Mouse (Mus musculus) mouse embryonic stem cell (cell line): Measurements from ENCODE around the gene Pik3r1.

ENCODE experiments used
- in situ Hi-C, 2 experiments: fragments of 300-500 bp; cut with MboI; formaldehyde crosslinking; loops; 1 replicate in 1 of 2; 3 replicates in 1 of 2; pipeline ENCODE4 v1.14.3; 2019 to 2020; ENCODE audit warnings: low sequenced_read_pairs in 2 of 2, low pct_unique_long_range_greater_than_20kb in 1 of 2, mixed read lengths in 1 of 2; ENCODE audit not compliant: unreplicated experiment in 1 of 2

Pik3r1 gene

GRCm38 (mm10) chr13:101721901-101722595, 46.0 kb downstream of the Pik3r1 start:
- in situ Hi-C loops, result loop anchor here in 1 of 2 experiments (25.0 kb wide), 1 partner anchor 915 kb away; no protein-coding TSS in a partner anchor

- in situ Hi-C loops, result loop anchor here in 1 of 2 experiments (25.0 kb wide), 1 partner anchor 916 kb away; no protein-coding TSS in a partner anchor
These were observed 46.9 kb downstream of the Pik3r1 start for GRCm38 (mm10) chr13:101721154-101721553.

DNA sequence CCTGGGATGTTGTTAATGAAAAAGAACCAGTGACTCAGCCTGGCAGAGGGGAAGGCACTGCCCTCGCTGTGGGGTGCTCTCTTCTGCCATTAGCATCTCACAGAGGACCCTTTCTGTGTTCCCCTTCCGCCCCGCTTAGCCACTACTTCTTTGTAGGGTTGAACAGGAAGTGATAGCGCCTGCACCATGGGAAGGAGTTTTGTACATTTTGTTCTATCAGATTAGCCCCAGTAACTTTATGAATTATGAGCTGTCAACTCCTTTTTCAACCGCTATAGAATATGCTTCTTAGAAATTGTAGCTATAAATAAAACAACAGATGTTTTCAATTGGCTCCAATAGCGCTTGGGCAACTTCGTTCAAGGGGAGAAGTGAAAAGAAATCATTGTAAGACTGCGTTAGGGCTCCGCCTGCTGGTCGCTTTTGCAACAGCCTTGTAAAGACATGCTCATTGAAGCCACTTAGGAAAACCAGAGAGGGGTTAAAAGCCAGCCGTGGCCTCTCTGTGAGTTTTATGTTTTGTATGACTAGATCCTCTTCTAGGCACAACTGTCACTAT, 48.6 kb downstream of the Pik3r1 start:
- in situ Hi-C loops, result loop anchor here in 1 of 2 experiments (25.0 kb wide), 1 partner anchor 918 kb away; no protein-coding TSS in a partner anchor

- in situ Hi-C loops, result loop anchor here in 1 of 2 experiments (25.0 kb wide), 1 partner anchor 919 kb away; no protein-coding TSS in a partner anchor
These were observed 49.3 kb downstream of the Pik3r1 start for GRCm38 (mm10) chr13:101718744-101719143.

GRCm38 (mm10) chr13:101717836-101718235, 50.2 kb downstream of the Pik3r1 start:
- in situ Hi-C loops, result loop anchor here in 1 of 2 experiments (25.0 kb wide), 1 partner anchor 919 kb away; no protein-coding TSS in a partner anchor

DNA sequence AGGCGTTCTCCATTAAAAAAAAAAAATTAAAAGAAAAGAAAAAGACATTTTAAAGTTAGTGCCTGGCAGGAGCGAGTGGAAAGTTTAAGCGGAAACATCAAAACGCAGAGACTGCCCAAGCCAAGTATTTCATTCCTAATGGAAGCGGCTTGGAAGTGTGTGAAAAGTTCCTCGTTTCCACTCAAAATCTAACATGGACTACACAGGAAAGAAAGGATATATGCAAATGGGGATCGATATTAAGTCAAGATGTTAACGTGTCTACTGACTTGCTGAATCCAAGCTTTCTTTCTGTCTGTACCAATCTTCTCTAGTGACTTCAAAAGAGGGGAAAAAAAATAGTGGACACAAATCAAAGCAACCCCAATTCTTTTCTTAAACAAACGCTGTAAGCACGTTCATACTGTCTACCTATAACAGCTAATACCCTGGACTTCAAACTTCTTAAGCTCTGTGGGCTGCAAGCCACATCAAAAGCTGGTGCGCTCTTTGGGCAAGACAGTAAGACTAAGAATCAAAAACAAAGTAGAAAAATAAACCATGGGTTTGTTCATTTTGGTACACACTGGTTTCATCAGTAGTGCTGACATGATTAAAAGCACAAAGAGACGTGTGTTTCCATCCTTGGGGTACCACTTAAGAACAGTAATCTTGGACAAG, 54.5 kb downstream of the Pik3r1 start:
- in situ Hi-C loops, result loop anchor here in 1 of 2 experiments (25.0 kb wide), 1 partner anchor 924 kb away; no protein-coding TSS in a partner anchor

GRCm38 (mm10) chr13:101712720-101713428, 55.1 kb downstream of the Pik3r1 start:
- in situ Hi-C loops, result loop anchor here in 1 of 2 experiments (25.0 kb wide), 1 partner anchor 924 kb away; no protein-coding TSS in a partner anchor

GRCm38 (mm10) chr13:101712099-101712498, 55.9 kb downstream of the Pik3r1 start:
- in situ Hi-C loops, result loop anchor here in 1 of 2 experiments (25.0 kb wide), 1 partner anchor 925 kb away; no protein-coding TSS in a partner anchor

DNA sequence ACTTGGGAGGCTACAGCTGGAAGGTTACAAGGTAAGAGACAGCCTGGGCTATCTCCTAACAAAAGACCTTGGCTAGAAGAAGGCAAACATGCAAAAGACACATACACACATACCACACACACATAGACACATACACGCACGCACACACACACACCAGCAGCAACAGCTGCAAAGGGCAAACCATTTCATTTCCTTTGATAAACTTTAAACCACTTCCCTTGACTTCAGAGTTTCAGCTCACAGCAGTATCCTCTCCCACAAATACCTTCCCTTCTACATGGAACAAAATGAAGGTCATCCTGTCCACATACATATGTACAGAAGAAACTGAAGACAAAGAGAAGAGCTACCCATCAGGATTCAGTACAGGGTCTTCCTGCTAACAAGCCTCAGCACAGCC, 56.7 kb downstream of the Pik3r1 start:
- in situ Hi-C loops, result loop anchor here in 1 of 2 experiments (25.0 kb wide), 1 partner anchor 926 kb away; no protein-coding TSS in a partner anchor

DNA sequence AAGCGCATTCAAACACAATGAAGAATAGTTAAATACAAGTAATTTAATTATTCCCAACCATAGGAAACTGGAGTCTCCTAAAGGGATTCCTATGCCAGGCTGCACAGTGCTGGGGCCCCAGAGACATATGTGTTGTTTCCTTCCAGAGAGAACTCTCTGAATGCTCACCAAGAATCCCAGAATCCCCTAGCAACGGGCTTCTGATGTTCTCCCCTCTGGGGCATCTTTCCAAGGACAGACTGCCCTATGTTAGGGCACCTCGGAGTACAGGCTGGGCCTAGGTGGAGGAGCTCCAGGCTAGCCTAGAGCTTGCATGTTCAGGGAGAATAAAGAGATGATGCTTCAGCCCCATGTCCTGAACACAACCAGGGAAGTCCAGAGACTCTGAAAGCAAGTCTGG, 58.2 kb downstream of the Pik3r1 start:
- in situ Hi-C loops, result loop anchor here in 1 of 2 experiments (25.0 kb wide), 1 partner anchor 928 kb away; no protein-coding TSS in a partner anchor

- in situ Hi-C loops, result loop anchor here in 1 of 2 experiments (25.0 kb wide), 1 partner anchor 930 kb away; no protein-coding TSS in a partner anchor
These were observed 60.8 kb downstream of the Pik3r1 start for GRCm38 (mm10) chr13:101707226-101707625.

DNA sequence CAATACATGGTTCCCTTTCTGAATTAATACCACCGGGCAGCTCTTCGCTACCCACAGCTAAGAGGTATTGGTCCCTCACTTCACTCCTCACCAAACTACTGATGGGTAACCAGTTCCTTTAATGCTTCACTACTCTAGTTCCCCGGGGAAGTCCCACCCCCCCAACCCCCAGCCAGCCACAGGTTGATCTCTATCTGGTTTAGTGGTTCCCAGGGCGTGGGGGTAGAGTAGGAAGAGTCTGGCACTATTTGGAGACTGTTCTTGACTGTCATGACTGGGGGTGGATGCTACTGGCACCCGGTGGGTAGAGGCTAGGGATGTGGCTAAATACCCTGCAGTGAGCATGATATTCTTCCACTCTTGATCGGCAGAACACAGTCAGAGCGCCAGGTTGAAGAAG, 61.6 kb downstream of the Pik3r1 start:
- in situ Hi-C loops, result loop anchor here in 1 of 2 experiments (25.0 kb wide), 1 partner anchor 931 kb away; no protein-coding TSS in a partner anchor

DNA sequence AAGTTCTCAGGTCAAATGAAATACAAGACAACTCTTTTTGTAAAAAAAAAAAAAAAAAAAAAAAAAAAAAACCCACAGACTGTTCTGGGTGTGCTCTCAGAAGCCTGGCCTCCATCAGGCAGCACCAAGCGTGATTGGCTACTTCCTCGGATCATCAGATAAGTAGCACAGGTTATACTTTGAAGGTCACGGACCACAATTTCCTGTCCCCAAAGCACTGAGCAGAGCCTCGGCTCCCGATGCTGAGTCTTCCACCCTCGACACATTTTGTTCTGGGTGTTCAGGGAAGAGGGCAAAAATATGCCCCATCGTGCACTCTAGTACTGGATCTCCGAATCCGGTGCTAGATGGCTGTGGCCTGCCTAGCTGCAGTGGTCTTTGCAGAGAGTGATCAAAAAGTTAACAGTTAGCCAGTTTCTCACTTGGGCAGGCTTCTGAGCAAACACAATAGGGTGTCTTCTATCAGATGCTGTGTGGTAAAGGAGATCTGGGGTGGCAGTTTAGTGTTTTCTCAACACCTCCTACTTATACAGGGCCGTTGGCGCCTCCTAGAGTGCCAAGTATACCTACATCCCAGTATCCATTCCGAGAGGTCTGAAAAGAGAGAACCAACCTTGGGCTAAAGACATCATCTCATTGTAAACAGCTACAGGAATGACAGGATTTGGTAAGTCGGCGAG, 65.8 kb downstream of the Pik3r1 start:
- in situ Hi-C loops, result loop anchor here in 1 of 2 experiments (25.0 kb wide), 1 partner anchor 935 kb away; no protein-coding TSS in a partner anchor

GRCm38 (mm10) chr13:101701632-101702031, 66.4 kb downstream of the Pik3r1 start:
- in situ Hi-C loops, result loop anchor here in 1 of 2 experiments (25.0 kb wide), 1 partner anchor 936 kb away; no protein-coding TSS in a partner anchor

- in situ Hi-C loops, result loop anchor here in 1 of 2 experiments (25.0 kb wide), 1 partner anchor 938 kb away; no protein-coding TSS in a partner anchor
These were observed 68.3 kb downstream of the Pik3r1 start for GRCm38 (mm10) chr13:101699742-101700141.

- in situ Hi-C loops, result no loop called here
These were observed 70.1 kb downstream of the Pik3r1 start for GRCm38 (mm10) chr13:101697966-101698365.

DNA sequence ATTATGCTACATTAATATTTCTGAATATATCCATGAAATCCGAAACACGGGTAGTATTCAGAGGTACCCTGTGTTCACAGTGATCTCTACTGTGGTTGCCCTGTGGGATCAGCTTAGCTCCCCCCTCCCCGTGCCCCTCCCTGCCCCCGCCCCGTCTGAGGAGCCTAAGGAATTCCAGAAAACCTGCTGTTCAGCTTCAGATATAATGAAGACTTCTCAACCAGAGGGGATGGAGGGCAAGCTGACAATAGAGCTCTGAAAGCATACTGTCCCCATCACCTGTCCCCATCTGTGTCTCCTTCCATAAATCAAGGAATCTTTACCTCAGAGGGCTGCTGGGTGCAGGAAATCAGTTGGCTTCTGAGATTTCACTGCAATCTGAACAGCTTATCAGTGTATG, 70.6 kb downstream of the Pik3r1 start:
- in situ Hi-C loops, result no loop called here
